Mouse (Mus musculus) embryo, embryonic 10 days (tissue): ENCODE results near the gene Arl3.

Experiments
- DNase-seq: peaks from one replicate; pipeline ENCODE4 v3.0.0-alpha.2; 2015; ENCODE audit warnings: low spot score

The Arl3 gene

GRCm38 (mm10) chr19:46572951-46573937 is at the start of gene Arl3, which contains the start of gene Sfxn2:
TSS of gene Arl3 (minus strand) at chr19:46573198.
TSS of gene Sfxn2 (plus strand) at chr19:46573365.
- DNase-seq: peak; percentile 97

- DNase-seq: no peak
Observed at GRCm38 (mm10) chr19:46622659-46623193, 49.7 kb upstream of the Arl3 start.

- no peak for DNase-seq
Observed at GRCm38 (mm10) chr19:46621236-46622183, 48.5 kb upstream of the Arl3 start.

GRCm38 (mm10) chr19:46620016-46620808 is 47.2 kb upstream of the Arl3 start:
- no peak for DNase-seq

- no peak for DNase-seq
Observed at GRCm38 (mm10) chr19:46619518-46619917, 46.5 kb upstream of the Arl3 start.

- no peak for DNase-seq
Observed at GRCm38 (mm10) chr19:46619001-46619400, 46.0 kb upstream of the Arl3 start.

- no peak for DNase-seq
Observed at GRCm38 (mm10) chr19:46618322-46618721, 45.3 kb upstream of the Arl3 start.

GRCm38 (mm10) chr19:46617361-46617760 is 44.4 kb upstream of the Arl3 start:
- no peak for DNase-seq

GRCm38 (mm10) chr19:46616378-46616777 is 43.4 kb upstream of the Arl3 start:
- DNase-seq: no peak

GRCm38 (mm10) chr19:46608158-46608557 is 35.2 kb upstream of the Arl3 start:
- no peak for DNase-seq

- DNase-seq: no peak
Observed at GRCm38 (mm10) chr19:46607424-46607823, 34.4 kb upstream of the Arl3 start.

GRCm38 (mm10) chr19:46606718-46607117 is 33.7 kb upstream of the Arl3 start:
- no peak for DNase-seq

- DNase-seq: no peak
Observed at GRCm38 (mm10) chr19:46602406-46602805, 29.4 kb upstream of the Arl3 start.

GRCm38 (mm10) chr19:46601491-46601890 is 28.5 kb upstream of the Arl3 start:
- DNase-seq: no peak

- DNase-seq: no peak
Observed at GRCm38 (mm10) chr19:46600371-46600770, 27.4 kb upstream of the Arl3 start.

GRCm38 (mm10) chr19:46599375-46600256 is 26.6 kb upstream of the Arl3 start:
- no peak for DNase-seq

GRCm38 (mm10) chr19:46598720-46599252 is 25.8 kb upstream of the Arl3 start, which contains the start of gene Wbp1l:
TSS of gene Wbp1l (plus strand) at chr19:46599084.
- DNase-seq: peak; percentile 99

GRCm38 (mm10) chr19:46598187-46598586 is 25.2 kb upstream of the Arl3 start:
- no peak for DNase-seq

- no peak for DNase-seq
Observed at GRCm38 (mm10) chr19:46592751-46593439, 19.9 kb upstream of the Arl3 start.
